Comparison of ENCODE assay signal across 18 mouse cellular contexts in the genomic region with DNA sequence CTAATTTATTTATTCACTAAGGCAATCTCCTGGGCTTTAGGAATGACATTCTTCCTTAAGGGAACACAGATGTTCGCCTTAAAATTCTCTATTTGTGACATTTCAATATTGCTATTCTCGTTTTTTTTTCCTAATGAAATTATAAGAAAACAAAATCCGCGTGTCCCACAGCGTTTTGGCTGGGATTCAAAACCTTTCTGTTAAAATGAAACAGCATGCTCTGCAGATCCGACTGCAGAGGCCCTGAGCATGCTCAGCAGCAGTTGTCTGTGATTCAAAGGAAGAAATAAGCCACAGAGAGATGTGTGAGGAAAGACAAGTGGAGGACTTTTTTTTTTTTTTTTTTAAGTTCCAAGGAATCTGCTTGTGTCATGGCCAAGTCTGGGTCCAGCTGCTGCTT. TPM values are rescaled to one million over a fixed set of nuclear protein-coding genes. Genes with fewer than 3 reads are reported as not detected.
A peak's percentile ranks its signal among the peaks of the same experiment; 100 is the strongest.
DNase-seq lines count a peak whose midpoint lies in the region; ATAC-seq and TF ChIP-seq lines count a peak whose summit lies in the region.
"Had no signal": no experiment of that assay in that cellular context is flagged by ENCODE, and none has a peak within 500 bp of the region (broad histone marks: within the 10 kb centered on the region; RNA-seq: fewer than 3 reads in every experiment).

No protein-coding gene starts in this region.

- H3K4me3 ChIP-seq in kidney, postnatal 0 days (replicated peaks; ENCODE audit: low read depth, low read length), result no peak overlapping the region
- no peak overlapping the region for H3K4me3 ChIP-seq in kidney, embryonic 16.5 days (ENCODE audit: low read length)
- no peak overlapping the region for H3K4me3 ChIP-seq in limb, embryonic 14.5 days (replicated peaks; ENCODE audit: low read length)
- H3K4me3 ChIP-seq in limb, embryonic 10.5 days, result no peak overlapping the region
- H3K4me3 ChIP-seq: heart, embryonic 15.5 days; hindbrain, embryonic 13.5 days; midbrain, embryonic 12.5 days had no signal

- TF ChIP-seq CTCF in kidney, postnatal 0 days (IDR thresholded peaks at IDR 0.05; ENCODE audit: low read depth), result no peak

- H3K27me3 ChIP-seq in kidney, postnatal 0 days (ENCODE audit: insufficient read depth, low read length), result no peaks in the 10 kb centered on the region
- H3K27me3 ChIP-seq in kidney, embryonic 16.5 days (ENCODE audit: insufficient read depth, low read length), result no peaks in the 10 kb centered on the region
- H3K27me3 ChIP-seq in limb, embryonic 14.5 days (ENCODE audit: control insufficient read depth, insufficient read depth, low read length), result no peaks in the 10 kb centered on the region
- no peaks in the 10 kb centered on the region for H3K27me3 ChIP-seq in limb, embryonic 10.5 days (ENCODE audit: low read depth, poor library complexity, severe bottlenecking)
- H3K27me3 ChIP-seq: CH12.LX; heart, embryonic 15.5 days; hindbrain, embryonic 13.5 days; midbrain, embryonic 12.5 days had no signal

- 54% methylated on average over 6 of the region's 6 CpGs for WGBS in kidney, postnatal 0 days
- WGBS in kidney, embryonic 16.5 days, result 49% methylated on average over 6 of the region's 6 CpGs
- 33% methylated on average over 6 of the region's 6 CpGs for WGBS in limb, embryonic 14.5 days
- 74% methylated on average over 6 of the region's 6 CpGs for WGBS in limb, embryonic 10.5 days

- no peak for TF ChIP-seq POLR2A in limb, embryonic 14.5 days (IDR thresholded peaks at IDR 0.05; ENCODE audit: borderline replicate concordance, extremely low read depth, insufficient read depth, insufficient read length)

- H3K4me2 ChIP-seq in kidney, postnatal 0 days (ENCODE audit: low read length), result no peak overlapping the region
- no peak overlapping the region for H3K4me2 ChIP-seq in kidney, embryonic 16.5 days (replicated peaks; ENCODE audit: low read depth, low read length)
- no peak overlapping the region for H3K4me2 ChIP-seq in limb, embryonic 14.5 days (replicated peaks; ENCODE audit: low read depth, low read length, severe bottlenecking)
- H3K4me2 ChIP-seq: heart, embryonic 15.5 days; hindbrain, embryonic 13.5 days; midbrain, embryonic 12.5 days had no signal

- H3K27ac ChIP-seq in kidney, postnatal 0 days, result no peak overlapping the region
- no peak overlapping the region for H3K27ac ChIP-seq in kidney, embryonic 16.5 days (ENCODE audit: low read length)
- H3K27ac ChIP-seq in limb, embryonic 14.5 days (replicated peaks; ENCODE audit: low read depth, low read length), result no peak overlapping the region
- H3K27ac ChIP-seq in limb, embryonic 10.5 days, result no peak overlapping the region
- H3K27ac ChIP-seq: heart, embryonic 15.5 days; hindbrain, embryonic 13.5 days; midbrain, embryonic 12.5 days had no signal

- H3K4me1 ChIP-seq in kidney, postnatal 0 days (replicated peaks; ENCODE audit: insufficient read depth, low read length), result no peaks in the 10 kb centered on the region
- H3K4me1 ChIP-seq in kidney, embryonic 16.5 days (ENCODE audit: insufficient read depth, low read length), result no peaks in the 10 kb centered on the region
- peaks cover 10% of the 10 kb centered on the region for H3K4me1 ChIP-seq in limb, embryonic 14.5 days (ENCODE audit: control insufficient read depth, insufficient read depth, low read length)
- H3K4me1 ChIP-seq in limb, embryonic 10.5 days, result no peaks in the 10 kb centered on the region
- H3K4me1 ChIP-seq: hindbrain, embryonic 13.5 days; midbrain, embryonic 12.5 days had no signal

- no peak for ATAC-seq in kidney, postnatal 0 days (replicated peaks; ENCODE audit: low FRiP score, low read depth)
- ATAC-seq in kidney, embryonic 16.5 days (ENCODE audit: low FRiP score, low TSS enrichment), result no peak
- no peak for ATAC-seq in limb, embryonic 14.5 days (ENCODE audit: low FRiP score, low read depth)
- ATAC-seq: intestine, postnatal 0 days had no signal

- H3K9me3 ChIP-seq in kidney, postnatal 0 days (replicated peaks; ENCODE audit: low read length), result no peaks in the 10 kb centered on the region
- H3K9me3 ChIP-seq in kidney, embryonic 16.5 days (ENCODE audit: low read length), result no peaks in the 10 kb centered on the region
- H3K9me3 ChIP-seq in limb, embryonic 14.5 days (ENCODE audit: control insufficient read depth, low read length), result no peaks in the 10 kb centered on the region
- H3K9me3 ChIP-seq in limb, embryonic 10.5 days (replicated peaks), result no peaks in the 10 kb centered on the region
- H3K9me3 ChIP-seq: heart, embryonic 15.5 days; hindbrain, embryonic 13.5 days; midbrain, embryonic 12.5 days had no signal

- H3K9ac ChIP-seq in kidney, postnatal 0 days (ENCODE audit: low read depth, low read length), result no peak overlapping the region
- no peak overlapping the region for H3K9ac ChIP-seq in kidney, embryonic 16.5 days (replicated peaks; ENCODE audit: low read length)
- H3K9ac ChIP-seq in limb, embryonic 14.5 days (ENCODE audit: low read depth, low read length, severe bottlenecking), result no peak overlapping the region
- H3K9ac ChIP-seq: heart, embryonic 15.5 days; hindbrain, embryonic 13.5 days; midbrain, embryonic 12.5 days had no signal

- DNase-seq in cerebellum, postnatal 10 days, result peak; percentile 25 to 41
- DNase-seq in cerebellum, adult 8-10 months, result no peak
- peak; percentile 29 for DNase-seq in kidney, postnatal 0 days (ENCODE audit: low spot score)
- DNase-seq in limb, embryonic 14.5 days (ENCODE audit: low spot score), result peak; percentile 80
- no peak for DNase-seq in limb, embryonic 10.5 days (ENCODE audit: low spot score)
- peak; percentile 57 for DNase-seq in brain, adult 2 months (ENCODE audit: low read depth, low spot score)
- DNase-seq in c-Kit-positive CD71-positive TER-119-positive erythroid progenitor cells, embryonic 14.5 days (ENCODE audit: low spot score), result no peak
- DNase-seq: cerebellum, adult 11-12 months; gastrocnemius, postnatal 36 days; lung, postnatal 36 days; right cerebral cortex, postnatal 14 days; thymus, postnatal 36 days had no signal

- no peaks in the 10 kb centered on the region for H3K36me3 ChIP-seq in kidney, postnatal 0 days (ENCODE audit: insufficient read depth, low read length)
- no peaks in the 10 kb centered on the region for H3K36me3 ChIP-seq in kidney, embryonic 16.5 days (ENCODE audit: insufficient read depth, low read length)
- H3K36me3 ChIP-seq in limb, embryonic 14.5 days (ENCODE audit: control insufficient read depth, insufficient read depth, low read length), result no peaks in the 10 kb centered on the region
- H3K36me3 ChIP-seq in limb, embryonic 10.5 days, result no peaks in the 10 kb centered on the region
- H3K36me3 ChIP-seq: heart, embryonic 15.5 days; hindbrain, embryonic 13.5 days; midbrain, embryonic 12.5 days had no signal

RNA-seq across cellular contexts. Expression of gene Hif1a, which starts 34.3 kb away (rescaled TPM):
- polyA plus RNA-seq in kidney, postnatal 0 days (2015; fragmentation: Nextera tagmentation; extraction: Ambion mirVana), result 74.9 and 75.1 TPM in 2 replicates
- polyA plus RNA-seq in kidney, embryonic 16.5 days (2015; fragmentation: Nextera tagmentation; extraction: Ambion mirVana), result 70.5 and 73.6 TPM in 2 replicates
- 72.9 and 79.0 TPM in 2 replicates for polyA plus RNA-seq in limb, embryonic 14.5 days (2012; rRNA removed)
- 112 and 120 TPM in 2 replicates for polyA plus RNA-seq in limb, embryonic 14.5 days (2014; fragmentation: Nextera tagmentation; extraction: Ambion mirVana)
- polyA plus RNA-seq in limb, embryonic 10.5 days (2016; fragmentation: Nextera tagmentation; extraction: Ambion mirVana), result 77.8 and 93.5 TPM in 2 replicates

Comparison
In these comparisons a context has a peak if more than half of its experiments do, and no peak if none do; other contexts are left out.
1. DNase-seq: peak in cerebellum, postnatal 10 days (2 of 2), kidney, postnatal 0 days (single experiment), limb, embryonic 14.5 days (single experiment) and brain, adult 2 months (single experiment); none in cerebellum, adult 8-10 months (single experiment), limb, embryonic 10.5 days (single experiment) and c-Kit-positive CD71-positive TER-119-positive erythroid progenitor cells, embryonic 14.5 days (single experiment).